Mouse (Mus musculus) layer of hippocampus, adult 11-12 months (tissue): ENCODE results near the gene Auh.

Experiments
- DNase-seq: peaks from one replicate; pipeline ENCODE4 v3.0.0; 2022; ENCODE audit warnings: low spot score

Auh gene

DNA sequence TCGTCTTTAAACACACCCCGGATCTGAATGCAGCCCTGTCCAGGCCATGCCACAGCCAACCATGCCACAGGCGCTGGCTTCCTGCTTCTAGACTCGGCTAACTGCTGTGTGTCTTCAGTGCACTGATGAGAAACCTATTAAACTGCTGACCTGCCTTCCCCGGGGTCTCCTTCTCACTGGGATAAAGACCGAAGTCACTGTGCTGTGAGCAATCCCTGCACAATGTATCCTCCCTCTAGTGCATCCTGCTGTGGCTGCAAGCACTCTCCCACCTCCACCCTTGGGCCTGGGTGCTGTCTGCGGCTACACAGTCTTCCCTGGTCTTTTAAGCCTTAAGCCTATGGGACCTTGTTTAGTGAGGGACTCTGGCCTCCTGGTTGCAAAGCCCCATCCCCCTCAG, 50.7 kb downstream of the Auh start:
- DNase-seq = no peak

DNA sequence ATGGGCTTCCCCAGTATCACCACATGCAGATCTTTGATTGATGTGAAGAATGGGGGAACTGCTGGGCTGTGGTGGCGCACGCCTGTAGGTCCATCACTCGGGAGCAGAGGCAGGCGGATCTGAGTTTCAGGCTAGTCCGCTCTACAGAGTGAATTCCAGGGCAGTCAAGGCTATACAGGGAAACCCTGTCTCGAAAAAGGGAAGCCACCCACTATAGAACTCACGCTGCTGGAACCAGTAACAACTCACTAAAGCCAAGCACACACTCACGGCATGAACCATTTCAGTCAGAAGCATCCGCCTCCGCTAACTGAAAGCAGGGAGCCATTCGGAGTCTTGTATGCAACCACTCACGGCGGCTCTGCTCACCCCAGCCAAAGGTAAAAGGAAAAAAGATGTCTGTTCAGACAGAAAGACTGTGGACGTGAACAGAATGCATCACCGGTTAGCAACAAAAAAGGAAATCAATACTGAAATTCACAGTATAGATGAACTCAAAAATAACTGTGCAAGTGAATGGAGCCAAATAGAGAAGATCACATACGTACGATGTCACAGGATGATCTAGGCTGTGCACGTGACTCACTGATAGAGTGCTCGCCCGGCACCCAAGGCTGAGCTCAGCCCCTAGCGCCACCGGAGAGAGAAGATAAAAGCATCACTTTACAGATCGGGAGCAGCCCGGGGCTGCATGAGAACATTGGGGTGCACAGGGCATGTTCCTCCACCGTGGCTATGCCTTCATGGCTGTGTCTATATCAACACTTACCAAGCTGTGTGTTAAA, 53.7 kb downstream of the Auh start:
- no peak for DNase-seq

DNA sequence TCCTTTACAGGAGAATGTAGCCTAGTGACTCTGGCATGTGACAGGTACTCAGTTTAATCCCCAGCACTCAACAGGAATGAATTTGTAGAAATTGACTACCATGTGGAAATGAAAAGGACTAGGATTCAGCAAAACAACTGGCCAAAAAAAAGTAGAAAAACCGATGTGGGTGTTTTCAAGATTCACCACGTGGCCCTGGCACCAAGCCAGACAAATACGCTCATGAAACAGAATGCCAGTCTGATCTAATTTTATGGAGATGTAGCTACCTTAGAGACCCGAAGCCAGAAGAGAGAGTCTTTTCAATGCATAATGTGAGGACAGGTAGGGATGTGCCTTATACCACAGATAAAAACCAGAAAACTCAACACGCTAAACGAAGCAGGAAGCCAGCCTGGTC, 54.4 kb downstream of the Auh start:
- DNase-seq = no peak

DNA sequence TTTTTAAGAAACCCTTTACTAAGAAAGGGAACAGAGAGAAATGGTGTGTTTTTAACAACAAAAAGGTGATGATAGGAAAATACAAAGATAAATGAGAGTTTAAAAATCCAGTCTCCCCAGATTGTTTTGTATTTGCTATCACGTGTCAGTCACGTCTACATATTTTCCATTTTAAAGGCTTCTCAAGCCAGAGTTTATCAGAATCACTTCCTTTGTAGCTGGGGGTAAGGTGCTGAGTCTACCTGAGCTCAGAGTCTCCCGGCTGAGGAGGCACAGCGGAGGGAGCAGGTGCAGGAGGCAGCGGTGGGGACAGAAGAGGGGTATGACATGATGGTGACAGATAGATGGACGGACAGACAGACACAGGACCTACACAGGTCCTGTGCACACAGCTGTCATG, 55.1 kb downstream of the Auh start:
- DNase-seq = no peak

DNA sequence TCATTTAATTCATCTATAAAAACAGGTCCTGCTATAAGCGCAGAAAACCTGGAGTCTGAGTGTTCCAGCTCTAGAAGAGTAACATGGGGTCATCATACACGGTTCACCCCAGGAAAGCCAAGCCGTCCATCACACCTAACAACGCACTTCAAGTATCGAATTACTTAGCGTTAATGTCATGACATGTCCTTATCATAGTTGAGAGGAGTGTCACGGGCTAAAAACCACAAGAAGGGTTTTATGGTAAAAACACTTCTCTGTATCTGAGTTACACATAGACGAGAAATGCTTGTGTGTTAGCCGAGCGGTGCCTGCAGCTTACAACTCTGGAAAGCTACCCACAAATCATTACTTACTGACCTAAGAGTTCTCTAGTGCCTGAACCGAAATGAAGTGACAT, 55.6 kb downstream of the Auh start:
- DNase-seq = no peak

DNA sequence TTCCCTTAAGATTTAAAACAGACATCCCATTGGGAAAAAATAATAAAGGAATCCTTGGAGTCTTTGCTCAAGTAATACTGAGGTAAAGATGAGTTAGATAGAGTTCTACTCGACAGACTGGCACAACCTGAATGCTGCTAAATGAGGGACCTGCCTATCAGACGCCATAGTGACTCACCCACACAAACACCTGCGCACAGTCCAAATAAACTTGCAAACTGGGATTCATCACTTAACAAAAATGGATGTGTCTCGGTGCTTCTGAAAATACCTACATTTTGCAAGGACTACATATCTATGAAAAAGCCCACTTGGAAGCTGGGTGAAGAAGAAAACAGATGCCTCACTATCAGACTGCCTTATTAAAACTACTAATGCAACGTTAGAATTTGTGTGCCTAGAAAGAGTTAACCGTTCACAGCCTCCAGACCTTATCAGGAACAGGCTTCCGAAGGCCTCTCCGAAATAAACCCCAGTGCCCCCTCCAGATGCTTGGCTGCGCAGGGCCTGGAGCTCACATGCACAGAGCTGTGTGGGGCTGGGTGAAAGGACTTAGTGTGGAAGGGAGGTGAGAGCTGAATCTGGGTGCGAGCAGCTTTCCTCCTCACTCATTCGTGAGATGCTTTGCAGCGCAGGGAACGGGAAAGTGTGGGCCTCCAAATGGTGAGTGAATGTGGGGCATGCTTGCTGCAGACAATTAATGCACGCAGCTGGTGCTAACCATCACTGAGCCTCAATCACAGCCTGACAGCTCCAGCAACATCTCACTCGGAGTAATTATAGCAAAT, 63.3 kb downstream of the Auh start:
- DNase-seq = peak; percentile 54

DNA sequence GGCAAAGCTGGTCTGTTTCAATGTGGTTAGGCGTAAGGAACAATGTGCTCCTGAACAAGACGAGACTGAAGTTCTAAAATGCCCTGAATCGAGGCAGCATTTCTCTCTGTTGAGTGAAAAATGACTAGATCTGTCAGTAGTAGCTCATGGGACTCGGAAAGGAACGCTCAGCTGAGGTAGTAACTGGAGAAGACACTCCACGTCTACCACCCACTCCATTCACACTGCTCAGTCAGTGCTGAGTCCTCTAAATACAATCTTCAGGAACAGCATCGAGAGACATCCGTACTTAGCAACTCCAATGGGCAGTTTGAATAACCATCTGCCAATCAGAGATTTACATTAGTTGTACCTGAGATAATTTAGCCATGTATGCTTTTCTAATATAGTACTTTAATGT, 66.0 kb downstream of the Auh start:
- DNase-seq = no peak

DNA sequence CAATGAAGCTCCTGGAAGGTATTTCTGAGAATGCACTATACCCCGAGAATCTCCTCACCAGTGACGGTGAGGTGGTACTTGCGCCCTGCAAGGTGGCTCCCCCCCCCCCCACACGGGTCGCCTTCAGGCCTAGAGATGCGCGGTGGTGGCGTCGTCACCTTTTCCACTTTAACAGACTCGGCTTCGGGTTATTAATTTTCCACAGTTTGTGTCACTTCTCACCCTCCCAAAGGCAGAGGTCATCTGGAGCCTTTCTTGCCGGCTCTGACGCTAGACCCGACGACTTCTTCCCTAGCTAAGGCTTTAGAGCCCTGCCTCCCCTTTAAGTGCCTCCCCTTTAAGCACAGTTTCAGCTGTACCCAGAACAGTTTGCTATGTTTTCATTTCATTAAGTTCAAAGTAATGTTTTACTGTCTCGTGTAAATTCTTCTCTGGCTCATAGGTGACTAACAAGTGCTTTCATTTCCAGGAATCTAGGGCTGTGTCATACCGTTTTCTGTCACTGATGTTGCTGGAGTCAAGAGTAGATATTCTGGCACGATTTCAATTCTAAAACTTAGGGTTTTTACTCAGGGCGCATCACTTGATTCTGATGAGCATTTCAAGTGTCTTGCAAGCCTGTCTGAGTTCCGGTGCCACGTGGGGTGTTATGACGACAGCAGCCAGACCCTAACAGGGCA, 69.3 kb downstream of the Auh start:
- no peak for DNase-seq

DNA sequence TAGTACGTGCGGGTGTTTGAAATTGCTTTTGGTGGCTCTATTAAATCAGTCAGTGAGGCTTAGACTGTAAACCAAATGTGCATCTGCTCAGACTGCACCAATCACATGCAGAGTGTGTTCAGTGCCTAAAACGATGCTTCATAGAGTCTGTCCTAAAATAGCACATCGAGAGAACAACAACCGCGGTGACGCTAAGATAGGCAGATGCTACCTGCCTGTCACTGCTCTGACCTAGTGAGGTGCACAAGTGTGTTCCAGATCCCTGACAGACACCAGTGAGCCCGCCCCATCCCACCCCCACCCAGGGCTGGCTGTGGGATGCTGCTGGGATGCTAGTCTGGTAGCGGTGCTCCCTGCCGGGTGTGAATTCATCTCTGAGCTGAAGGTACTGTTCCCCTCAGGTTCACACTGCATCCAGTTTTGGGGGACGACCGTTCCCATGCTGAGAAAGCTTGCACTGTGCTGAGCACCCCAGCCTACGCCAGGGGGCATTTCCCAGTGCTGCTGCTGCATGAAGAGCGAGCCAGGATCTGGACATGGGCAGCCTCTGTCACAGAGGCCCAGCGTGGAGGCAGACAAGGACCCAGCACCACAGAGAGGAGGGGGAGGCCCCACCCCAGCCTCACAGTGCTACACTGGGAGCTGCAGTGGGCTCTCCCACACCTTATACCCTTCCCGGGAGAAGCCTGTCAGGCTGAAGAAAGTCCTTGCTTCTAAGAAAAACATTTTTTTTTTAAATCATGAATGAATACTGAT, 70.2 kb downstream of the Auh start:
- peak; percentile 41 for DNase-seq

DNA sequence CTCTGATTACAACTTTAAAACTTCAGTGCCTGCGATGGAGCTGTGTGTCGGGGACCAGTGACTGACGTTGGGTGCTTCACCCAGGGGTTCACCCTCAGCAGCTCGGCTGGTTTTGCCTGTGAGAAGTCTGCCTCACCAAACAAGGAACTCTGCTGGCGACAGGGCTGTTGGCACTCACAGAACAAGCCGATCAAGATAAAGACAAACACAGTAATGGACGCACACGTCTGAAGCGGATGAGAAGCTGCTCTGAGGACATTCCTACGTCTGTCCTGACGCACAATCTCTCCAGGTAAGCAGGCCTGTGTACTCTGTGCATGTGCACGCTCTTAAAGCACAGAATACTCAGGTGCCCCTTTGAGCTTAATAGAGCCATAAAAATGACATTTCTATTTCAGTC, 71.1 kb downstream of the Auh start:
- DNase-seq = no peak

DNA sequence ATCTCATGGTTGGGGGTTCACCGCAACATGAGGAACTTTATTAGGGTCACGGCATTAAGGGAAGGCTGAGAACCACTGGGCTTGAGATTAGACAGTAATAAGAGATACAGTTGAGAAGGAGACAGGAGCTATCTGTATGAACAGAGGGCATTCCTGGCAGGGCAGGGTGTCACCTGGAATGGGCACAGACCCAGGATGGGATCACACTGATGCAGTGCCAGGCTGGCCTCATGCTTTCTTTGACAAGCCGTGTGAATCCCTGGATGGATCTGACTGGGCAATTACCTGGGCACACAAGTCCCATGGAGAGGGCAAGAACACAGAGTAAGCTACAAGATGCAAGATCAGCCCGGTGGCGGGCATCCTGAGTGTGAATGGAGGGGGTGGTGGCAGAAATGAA, 71.7 kb downstream of the Auh start:
- DNase-seq = no peak

DNA sequence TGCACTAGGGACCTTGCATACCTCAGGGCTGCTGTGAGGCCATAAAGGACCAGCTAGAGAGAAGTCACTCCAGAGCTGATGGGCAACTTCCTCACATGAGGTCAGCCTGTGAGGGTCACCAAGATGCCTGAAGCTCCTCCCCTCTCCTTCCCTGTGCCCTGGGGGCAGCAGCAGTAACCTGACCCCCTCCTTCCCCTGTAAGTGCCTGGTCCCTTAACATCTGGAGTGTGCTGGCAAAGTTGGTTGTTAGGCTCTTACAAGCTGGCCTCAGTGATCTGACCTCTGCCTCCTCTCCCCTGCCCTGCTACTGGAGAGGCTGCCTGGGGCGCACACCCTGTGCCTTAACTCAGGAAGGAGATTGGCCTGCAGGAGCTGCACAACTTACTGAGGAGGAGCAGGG, 75.9 kb downstream of the Auh start:
- DNase-seq = no peak

DNA sequence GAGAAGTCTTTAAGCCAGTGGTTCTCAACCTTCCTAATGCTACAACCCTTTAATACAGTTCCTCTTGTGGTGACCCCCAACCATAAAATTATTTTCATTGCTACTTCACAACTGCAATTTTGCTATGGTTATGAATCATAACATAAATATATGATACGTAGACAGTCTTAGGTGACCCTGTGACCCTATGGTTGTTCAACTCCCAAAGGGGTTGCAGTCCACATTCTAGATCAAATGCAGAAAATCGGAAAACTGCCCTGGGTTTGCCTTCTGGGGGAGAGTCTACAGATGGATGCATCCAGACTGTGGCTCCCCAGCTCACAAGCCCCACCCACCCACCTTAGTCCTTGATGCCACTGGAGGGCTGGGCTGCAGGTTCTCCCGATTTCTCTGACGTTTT, 77.6 kb downstream of the Auh start:
- no peak for DNase-seq

DNA sequence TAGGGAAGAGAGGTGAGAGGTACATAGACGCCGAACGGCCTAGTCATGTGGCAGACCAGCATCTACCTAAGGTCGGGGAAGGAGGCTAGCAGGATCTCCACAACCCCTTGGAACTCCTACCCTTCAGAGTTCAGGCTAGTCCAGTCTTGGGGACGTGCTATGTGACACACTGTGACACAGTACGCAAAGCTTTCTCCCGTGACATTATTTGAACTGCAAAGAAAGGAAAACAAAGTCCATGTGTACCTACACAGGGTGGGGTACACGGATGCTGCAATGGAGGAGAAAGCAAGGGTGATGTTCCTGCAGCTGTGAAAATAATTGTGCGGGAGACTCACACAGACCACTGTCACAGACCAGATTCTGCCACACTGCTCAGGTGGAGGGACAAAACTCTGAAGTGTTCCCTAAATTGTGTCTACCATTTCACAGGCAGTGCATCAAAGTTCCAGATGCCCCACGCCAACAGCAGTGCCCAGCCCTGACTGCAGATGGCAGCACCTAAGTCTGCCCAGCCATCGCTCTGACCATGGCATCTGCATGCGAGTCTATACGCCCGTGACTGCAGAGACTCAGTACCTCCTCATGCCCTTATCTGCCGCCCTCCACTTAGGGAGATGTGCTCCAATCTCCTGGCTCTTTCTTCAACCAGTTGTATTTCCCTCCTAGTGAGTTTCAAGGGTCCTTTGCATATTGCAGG, 79.3 kb downstream of the Auh start:
- DNase-seq = no peak

DNA sequence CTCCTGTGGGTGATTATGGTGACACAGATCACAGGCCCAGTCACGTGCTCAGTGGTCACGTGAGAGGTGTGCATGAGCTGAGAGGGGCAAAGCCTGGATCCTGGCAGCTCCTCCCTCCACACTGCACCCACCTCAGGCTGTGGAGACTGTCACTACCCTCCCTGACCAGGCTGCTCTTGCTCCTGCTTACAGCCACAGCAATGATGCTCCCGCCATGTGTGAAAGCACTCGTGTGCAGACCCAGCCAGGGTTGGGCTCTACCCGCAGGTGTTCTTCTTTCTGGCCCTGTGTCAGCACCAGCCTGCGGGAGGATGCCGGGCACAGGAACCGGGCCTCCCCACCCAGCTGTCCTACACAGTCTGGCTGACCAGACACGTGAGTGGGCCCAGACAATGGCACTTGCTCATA, 80.1 kb downstream of the Auh start:
- no peak for DNase-seq

DNA sequence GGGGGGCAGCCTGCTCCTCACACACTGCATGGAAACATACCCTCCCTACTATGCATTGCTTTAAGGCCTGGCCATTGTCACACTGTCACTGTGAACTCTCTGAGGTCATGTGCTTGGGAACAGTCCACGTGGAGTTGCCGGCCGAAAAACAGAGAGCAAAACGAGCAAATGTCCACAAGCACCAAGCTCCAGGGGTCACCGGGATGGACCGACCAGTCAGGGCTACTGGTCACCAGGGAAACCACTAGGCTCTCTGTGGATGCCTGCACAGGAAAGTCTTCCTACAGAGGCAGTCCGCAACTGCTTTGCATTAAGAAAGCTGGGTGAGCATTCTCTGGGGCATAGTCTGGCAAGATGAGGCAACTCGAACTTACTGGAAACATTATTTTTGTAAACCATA, 82.0 kb downstream of the Auh start:
- DNase-seq = no peak

DNA sequence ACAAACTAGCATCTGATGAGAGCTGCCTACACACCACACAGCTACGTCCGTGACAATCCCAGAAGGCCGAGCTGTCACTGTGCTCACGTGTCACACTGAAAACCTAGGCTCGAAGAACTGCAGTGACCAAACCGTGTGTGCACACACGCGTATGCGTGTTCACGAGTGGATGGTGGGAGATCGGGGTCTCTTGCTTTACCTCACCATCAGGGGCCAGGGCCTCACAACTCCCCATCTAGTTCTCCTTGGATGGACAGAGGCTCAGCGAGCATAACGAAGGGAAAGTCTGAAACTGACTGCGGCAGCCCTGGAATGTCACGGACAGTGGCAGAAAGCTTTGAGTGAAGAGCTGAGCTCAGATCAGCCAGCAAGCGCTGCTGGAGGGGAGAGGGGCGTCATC, 82.4 kb downstream of the Auh start:
- no peak for DNase-seq

DNA sequence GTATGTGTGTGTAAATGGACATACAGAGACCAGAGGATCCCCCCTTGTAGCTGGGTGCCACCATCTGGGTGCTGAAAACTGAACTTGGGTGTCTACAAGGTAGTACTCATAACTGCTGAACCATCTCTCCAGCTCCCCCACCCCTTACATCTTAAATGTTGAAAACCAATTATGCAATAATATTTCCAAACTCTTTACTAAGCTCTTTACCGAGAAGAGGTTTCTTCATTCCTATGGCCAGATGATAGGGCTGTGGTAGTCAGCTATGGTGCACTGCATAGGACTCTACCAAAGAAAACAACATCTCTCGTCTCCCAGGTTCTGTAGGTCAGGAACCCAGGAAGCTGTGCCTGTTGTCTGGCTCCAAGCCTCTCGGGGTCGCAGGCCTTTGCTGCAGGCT, 83.9 kb downstream of the Auh start:
- DNase-seq = no peak

DNA sequence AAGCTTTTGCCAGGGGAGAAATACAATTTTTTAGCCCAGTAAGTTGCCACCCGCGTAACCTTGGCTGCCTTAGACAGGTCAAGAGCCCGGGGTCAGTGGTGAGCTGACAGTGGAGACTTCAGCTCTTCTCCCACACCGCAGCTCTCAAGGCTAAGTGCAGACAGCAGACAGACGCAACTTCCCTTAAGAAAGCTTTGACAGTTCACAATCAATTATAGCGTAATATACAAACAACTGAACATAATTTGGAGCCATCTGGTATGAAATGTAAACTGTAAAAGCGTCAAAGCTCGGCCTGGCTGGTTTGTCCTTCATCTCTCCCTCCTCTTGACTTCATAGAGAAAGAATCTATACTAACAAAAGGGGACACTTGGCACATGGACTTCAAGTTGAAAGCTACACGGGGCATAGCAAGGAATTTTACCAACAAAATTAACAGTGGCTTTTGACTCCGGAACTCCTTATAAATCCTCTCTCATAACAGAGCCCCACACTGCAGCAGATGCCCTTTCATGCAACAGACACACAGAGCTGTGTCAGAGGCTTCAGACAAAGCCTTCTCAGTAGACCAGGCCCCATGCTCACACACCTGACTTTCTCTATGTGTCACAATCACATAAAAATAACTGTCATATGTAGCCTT, 85.8 kb downstream of the Auh start:
- no peak for DNase-seq

DNA sequence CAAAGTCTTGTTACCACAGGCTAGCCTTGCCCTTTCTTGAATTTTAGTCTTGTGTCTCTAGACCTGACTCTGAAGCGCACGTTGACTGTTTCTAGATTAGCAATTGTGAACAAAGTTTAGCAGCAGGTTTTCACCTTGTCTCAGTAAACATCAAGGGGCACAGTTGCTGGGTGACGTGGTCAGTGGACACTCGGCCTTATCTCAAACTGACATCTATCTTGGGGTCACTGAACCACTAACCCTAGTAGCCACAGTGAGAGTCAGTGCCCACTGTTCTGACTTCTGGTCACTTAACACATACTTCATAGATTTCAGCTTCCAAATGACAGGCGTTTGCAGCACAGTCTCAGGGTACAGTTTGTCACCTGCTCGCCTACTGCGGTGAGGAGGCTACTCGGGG, 93.2 kb downstream of the Auh start:
- no peak for DNase-seq

DNA sequence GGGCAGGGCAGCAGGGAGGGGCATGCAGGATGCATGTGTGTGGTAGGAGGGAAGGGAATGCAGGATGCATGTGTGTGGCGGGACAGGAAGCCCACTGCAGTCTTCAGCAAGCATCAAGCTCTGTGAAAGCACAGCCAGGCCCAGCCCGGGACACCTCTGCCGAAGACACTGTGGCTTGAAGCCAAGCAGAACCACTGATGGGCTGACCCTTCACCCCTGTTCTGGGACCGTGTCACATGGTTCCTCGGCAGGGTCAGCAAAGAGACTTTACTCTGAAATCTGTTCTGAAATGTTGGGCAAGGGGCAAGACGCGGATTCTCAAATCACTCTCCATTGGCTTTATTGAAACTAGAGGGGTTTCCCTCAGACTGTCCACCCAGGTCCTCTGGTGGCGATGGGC, 94.9 kb downstream of the Auh start:
- no peak for DNase-seq
